Mouse (Mus musculus) ovary, postnatal 36 days (tissue): ENCODE measurements around the gene Hmmr.
"Not testable (repeated sequence)": the region's sequence is repeated elsewhere in the genome, so short reads cannot be mapped to it uniquely, and the experiment has no call there.

Experiments
- DNase-seq: peaks from one replicate; pipeline ENCODE4 v3.0.0; 2022; ENCODE audit warnings: low spot score, mixed read lengths

Hmmr gene

DNA sequence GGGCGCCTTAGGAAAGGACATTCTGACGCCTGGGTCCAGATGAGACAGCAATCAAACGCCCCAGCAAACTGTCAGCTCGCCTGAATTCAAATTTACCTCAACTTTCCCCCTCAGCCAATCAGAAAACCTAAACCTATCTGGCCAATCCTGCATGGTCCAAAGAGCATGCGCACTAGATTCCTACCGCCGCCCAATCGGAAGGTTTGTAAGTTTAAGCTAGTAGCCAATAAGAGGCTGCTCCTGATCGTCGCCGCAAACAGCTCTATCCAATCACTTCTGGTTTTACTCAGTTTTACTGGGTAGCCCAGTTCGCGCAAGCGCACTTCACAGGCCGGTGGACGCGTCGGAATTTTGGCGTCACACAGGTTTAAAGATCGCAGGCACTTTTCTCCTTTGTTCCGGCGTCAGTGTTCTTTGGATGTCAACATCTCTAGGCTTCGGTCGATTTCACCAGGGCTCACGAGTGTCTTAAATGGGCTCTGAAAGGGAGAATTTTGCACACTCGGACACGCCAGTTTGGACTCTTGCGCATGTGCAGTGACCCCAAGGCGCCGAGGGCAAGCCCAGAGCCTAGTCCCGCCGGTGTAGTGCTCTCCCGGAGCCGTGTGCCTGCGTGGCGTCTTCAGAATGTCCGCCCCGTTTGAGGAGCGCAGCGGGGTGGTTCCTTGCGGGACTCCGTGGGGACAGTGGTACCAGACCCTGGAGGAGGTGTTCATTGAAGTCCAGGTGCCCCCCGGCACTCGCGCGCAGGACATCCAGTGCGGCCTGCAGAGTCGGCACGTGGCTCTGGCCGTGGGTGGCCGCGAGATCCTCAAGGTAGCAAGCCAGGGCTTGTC lies at the start of gene Hmmr, which contains the start of gene Nudcd2:
Hmmr (minus strand) TSS at position 84 of the 836 bp plus-strand sequence.
Nudcd2 (plus strand) TSS at position 329 of the 836 bp plus-strand sequence.
- DNase-seq = peak; percentile 85

DNA sequence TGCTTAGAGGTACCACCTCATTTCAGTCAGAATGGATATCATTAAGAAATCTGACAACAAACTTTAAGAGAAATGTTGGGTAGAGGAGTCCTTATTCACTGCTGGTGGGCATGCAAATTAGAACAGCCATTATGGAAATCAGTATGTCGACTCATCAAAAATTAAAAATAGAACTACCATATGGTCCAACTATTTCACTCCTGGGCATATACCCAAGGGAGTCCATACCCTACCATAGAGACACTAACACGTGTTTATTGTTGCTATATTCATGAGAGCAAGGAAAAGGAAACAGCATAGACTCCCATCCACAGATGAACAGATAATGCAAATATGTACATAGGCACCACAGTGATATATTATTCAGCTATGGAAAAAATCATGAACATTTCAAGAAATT lies 48.6 kb upstream of the Hmmr start:
- no peak for DNase-seq

DNA sequence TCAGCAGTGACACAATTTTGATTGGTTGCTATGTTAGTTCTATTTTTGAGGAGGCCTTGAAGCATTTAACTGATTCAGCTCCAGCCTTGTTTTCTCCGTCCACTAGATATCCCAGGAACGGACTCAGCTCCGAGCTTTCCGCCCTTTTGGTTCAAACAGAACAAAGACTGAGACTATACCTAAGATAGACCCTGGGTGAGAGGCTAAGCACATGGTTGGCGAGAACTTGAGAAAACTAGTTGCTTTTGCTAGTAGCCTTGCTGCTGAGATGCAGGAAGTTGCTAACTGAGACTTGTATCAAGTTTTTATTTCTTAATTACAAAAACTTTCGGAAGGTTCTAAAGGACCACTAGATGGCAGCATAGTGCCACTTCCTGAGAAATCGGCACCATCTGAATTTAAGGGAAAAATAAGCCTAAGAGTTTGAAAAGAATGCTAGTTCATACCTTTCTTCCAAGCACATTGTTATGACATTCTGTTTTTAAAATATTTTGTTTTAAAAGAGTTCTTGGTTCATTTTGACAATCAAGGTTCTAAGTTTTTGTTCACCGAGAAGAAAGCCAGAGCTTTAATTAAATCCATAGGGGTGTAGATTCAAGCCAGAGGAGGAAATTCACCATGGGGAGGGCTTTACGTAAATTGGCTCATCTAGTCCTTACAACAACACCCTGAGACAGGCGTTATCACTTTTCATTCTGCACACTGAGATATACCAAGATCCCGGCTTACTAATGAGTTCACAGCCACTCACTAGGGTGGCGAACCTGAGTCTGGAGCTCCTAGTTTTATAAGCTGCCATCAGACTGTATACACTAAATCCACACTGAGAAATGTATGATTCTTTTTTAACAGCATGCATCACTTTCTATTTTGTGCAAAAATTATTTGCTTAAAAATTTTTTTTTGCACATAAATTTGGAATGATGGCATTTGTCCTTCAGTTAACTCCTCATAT lies 42.4 kb upstream of the Hmmr start:
- DNase-seq = no peak

DNA sequence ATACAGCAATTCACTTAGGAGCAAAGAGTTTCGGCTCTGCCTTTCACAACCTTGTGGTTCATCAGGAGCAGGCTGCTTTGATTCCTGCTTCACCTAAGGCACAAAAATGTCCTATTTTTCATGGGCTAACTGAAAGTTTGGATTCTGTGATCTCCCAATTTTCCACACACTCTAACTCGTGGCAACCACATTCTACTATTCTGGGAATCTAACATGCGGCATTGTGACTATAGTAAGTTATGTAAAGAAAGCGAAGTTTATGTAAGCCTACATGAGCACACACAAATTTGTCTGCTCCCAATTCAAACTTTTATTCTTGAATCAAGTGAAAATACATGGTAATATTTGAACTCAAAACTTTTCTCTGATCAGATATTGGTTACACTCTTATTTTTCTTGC lies 31.5 kb upstream of the Hmmr start:
- no peak for DNase-seq

DNA sequence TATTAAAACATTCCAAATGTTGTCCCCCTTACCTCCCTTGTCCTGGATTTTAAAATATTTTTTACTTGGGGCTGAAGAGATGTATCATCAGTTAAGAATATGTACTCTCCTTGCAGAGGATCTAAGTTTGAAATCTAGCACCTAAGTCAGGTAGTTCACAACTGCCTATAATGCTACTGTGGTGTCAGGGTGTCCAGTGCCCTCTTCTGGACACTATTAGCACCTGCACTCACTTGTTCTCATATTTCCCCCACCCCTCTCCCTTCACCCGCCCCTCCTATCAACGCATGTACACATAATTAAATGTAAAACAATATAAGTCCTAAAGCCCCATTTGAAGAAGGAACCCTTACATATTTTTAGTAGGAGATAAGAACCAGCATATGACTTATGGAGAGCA lies 30.2 kb upstream of the Hmmr start:
- DNase-seq = no peak

DNA sequence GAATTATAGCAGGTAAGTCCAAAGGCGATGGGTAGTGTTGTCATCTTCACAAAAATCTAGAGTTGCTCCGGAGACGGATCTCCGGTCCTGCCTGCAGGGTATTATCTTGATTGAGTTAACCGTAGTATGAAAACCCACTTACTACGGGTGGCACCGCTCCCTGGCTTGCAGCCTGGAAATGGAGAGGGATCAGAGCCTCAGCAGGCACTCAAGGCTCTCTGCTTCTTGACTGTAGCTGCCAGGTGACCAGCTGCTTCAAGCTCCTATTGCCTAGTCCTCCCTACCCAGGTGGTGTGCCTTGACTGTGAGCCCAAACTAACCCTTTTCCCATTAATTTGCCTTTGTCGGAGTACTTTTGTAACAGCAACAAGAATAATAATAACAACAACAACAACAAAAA lies 26.7 kb upstream of the Hmmr start:
- DNase-seq = no peak

DNA sequence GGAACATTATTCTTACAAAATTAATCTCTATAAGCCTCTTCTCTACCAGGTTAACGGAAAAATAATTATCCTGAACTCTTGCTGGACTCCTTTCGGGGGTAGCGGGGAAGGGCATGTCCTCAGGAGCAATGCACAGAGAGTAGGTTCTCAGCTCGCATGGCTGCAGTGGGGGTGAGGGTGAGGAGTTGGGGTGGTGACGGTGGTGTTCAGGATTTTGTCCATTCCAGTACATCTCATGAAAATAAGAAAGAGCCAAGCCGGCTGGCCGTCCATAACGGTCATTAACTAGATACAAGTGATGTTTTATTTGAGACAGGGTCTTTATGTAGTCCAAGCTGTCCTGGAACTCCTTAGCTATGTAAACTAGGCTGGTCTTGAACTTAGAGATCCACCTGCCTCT lies 22.7 kb upstream of the Hmmr start:
- DNase-seq = no peak

DNA sequence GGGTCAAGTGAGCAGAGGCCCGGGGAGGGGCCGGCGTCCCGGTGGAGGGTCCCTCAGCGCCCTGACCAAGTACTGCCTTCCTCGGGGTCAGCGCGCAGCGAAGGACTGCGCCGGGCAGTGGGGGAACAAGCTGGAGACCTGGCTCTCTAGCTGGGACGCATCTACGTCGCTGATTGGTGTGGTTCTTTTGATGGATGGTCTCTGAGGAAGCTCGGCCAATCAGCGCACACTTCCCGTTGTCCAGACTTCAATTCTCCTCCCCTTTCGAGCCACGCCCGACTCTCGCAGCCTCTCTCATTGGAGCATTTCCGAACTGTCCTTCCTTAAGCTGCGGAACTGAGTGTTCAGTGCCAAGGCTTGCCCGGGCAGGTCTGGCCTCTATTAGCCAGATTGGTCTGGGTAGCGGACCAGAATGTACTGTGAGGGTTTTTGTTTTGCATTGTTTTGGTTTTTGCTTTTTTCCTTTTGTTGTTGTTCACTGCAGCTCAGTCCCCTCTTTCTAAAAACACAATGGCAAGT lies 21.9 kb upstream of the Hmmr start, which contains the start of gene Ccng1:
Ccng1 (minus strand) TSS at position 203 of the 519 bp plus-strand sequence.
- DNase-seq = peak; percentile 87

DNA sequence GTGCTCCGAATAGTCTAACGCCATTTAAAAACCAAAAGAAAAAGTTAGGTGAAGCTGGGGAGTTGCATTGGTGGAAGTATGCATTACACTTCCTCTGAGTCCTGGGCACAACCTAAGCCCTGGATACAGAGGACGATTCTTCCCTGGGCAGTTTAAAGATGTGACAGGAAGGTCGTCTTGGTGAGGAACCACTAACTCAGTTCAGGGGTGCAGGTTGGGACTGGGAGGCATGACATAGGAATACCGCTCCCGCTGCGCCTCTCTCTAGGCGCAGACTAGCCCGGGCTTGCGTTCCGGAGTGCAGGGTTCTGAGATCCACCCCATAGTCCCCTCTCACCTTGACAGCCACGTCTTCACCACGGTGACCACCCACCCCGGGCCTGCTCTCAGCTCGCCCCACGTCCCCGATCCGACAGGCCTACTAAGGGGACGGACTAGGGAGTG lies 21.5 kb upstream of the Hmmr start:
- DNase-seq = no peak

DNA sequence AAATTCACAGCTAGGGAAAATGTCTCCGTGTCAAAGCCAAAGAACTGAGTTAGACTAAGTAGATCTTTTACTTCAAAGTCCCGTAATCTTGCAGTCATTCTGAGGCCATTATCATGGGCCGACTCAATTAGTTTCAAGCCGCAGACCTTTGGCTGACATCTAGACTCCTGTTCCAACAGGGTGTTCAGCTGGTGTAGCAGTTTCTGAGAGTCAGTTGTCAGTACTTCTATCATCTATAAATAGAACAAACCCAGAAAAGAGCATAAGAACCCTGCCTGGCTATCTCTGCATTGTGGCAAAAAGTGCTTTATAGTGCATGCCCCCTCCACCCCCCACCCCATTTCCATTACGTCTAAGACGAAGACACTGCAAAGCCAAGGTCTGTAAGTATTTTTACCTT lies 20.6 kb upstream of the Hmmr start:
- no peak for DNase-seq

DNA sequence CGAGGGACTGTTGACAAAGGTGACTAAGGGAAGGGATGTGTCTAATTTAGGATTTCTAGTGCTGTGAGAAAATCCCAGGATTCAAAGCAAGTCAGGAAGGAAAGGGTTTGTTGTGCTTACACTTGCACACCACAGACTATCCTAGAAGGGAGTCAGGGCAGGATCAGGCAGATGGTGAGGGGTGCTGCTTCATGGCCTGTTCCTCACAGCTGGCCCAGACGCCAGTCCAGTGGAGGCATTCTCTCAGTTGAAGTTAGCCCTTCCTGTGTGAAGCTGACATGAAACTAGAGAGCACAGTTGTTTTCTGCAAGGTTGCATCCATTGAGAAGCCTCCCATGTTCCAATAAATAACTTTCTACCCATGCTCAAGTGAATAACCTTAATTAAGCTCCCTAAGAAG lies 14.5 kb upstream of the Hmmr start:
- DNase-seq = no peak

DNA sequence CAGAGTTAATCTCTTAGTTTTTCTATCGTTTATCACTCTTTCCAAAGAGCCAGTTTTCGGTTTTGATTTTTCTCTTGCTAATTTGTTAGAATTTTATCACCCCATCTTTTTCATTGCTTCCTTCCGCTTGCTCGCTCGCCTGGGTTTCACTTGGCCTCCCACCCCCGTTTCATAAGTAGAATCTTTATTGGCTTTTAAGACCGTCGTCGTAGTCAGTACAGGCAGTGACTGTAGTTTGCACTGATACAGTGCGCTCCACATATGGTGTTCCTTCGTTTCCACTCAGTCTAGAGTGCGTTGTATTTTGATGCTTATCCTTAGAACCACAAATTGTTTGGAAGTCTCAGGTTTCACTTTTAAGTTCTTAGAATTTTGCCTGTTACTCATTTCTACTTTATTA lies 13.1 kb upstream of the Hmmr start:
- DNase-seq = no peak

DNA sequence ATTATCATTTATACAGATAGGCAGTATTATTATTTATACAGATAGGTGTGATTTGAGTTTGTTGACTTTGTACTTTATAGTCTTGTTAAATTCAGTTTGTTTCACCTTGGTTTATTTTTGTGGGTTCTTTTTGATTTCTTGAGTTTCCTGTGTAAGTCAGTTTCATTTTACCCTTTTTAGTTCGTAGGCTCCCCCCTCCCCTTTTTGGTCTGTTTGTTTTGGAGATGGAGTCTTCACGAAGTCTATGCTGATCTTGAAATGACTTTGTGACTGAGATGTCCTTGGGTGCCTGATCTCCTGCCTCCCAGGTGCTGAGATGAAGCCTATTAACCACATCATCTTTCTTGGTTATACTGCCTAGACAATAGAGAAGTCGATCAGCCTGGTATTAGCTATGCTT lies 11.1 kb upstream of the Hmmr start:
- no peak for DNase-seq

DNA sequence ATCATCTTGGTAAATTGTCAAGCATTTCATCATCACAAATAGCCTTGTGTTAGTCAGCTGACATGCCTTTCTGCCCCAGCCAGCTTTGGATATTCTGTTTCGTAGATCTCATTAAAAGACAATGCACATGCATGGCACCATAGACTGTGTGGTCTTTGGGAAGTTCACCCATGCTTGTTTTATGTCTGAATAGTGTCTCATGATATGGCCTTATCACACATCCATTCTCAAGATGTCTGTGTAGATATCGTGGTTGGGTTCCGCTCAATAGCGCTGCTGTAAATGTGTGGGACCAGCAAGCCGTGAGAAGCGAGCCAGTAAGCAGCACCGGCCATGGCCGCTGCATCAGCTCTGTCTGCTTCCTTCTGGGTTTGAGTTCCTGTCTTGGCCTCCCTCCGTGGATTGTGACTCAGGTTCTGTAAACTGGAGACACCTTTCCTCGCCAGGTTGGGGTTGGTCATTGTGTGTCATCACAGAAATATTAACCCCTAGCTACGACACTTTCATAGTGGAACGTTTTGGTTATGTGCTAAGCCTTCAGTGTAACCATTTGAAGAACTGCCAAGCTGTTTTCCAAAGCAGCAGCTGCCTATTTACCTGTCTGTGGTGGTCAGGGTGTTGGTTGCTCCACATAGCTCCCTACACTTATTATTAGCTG lies 8.5 kb upstream of the Hmmr start:
- no peak for DNase-seq

DNA sequence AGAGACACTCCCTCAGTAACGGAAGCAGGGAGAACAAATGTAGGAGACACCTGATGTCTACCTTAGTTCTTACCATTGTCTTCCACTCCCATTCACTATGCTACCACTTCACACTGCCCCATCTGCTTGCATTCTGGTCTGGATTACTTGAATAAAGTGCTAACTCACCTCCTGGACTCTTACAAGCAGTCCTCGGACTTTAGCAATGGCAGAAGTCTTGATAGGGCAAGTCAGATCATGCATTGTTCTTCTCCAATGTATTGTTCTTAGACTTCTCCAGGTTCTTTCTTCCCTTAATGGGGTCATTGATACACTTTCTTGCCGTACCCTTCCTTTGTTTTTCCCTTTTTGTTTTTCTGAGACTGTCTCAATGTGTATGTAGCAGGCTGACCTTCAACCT lies 4.1 kb upstream of the Hmmr start:
- DNase-seq = no peak

DNA sequence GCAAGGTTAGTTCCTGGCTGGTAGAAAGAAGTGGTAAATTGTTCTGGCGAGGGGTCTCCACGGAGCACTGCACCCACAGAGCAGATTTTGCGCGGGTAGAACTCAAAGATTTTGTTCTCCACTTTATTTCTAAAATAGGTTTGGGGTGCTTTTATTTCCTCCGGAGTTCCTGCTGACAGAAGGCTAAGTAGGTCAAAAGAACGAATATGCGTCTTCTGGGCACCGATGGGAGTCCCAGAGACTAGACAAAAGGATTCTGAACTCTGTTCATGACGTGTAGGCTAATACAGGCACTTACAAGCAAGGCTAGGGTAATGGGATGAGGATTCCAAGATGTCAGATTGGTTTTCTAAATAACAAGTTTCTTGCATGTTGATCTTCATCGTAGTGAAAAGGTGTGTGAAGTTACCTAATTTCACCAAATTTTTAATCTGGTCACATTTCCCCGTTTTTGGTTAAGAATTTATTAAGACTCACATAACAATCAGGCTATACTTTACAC lies 1.1 kb upstream of the Hmmr start:
- DNase-seq = no peak

DNA sequence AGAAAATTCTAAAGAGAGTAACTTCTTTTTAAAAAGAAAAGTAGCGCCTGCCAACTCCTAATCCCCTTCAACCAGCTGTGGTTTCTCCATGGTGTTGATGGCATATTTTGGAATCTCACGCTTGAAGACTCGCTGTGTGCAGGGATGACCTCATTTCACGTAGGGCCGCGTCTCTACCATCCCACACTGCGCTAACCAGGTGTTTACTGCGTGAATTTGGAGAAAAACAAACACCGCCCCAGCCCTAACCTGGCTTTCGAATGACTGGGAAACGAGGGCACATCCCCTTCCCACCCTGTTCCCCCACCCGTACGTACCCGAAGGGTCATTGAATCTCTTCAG lies 254 bp downstream of the Hmmr start:
- DNase-seq = no peak

DNA sequence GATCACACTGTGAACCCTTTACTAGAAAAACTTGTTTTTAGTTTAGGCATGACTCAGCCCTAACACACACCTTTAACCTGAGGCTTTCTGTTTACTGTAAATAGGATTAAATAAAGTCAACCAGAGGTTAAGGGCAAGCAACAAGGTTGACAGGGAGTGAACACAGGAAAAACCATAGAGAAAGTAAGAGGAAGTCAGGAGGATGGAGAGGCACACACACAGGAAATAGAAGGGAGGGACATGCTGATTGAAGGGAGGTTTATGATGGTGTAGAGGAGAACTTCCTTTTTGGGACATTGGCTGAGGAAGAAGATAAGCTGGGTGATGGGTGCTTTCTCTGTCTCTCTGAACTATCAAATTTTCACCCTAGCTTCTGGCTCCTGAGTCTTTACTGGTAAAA lies 14.9 kb downstream of the Hmmr start:
- no peak for DNase-seq

DNA sequence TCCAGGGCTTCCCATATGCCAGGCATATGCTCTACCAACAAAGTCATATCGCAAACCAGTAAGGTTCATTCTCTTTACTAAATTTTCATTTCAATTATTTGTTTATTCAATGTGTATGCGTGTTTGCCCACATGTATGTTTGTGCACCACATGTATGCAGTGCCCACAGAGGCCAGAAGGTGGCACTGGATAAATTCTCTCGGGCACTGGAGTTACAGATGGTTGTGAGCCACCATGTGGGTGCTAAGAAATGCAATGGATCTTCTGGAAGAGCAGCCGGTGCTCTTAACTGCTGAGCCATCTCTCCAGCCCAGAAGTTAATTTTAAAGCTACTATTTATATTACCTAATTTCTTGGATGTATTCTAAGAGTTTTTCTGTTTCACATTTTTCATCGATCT lies 17.7 kb downstream of the Hmmr start:
- no peak for DNase-seq

DNA sequence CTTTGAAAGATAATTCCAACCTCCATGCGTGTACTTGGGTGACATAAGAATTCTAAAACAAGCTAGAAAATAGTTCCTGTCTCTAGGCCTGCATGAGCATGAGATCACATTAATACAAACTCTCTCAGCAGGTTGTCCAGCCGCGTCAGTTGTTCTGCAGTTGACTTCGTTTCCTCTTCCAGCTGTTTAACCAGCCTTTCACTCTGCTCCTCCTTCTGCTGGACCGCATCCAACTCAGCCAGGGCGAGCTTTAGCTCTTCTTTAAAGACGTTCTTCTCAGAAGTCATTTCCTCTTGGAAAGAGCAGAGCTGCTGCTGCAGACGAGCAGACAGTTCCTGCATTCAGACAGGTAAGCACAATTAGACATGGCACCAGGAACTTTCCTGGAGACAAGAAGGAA lies 19.4 kb downstream of the Hmmr start:
- peak; percentile 14 for DNase-seq

DNA sequence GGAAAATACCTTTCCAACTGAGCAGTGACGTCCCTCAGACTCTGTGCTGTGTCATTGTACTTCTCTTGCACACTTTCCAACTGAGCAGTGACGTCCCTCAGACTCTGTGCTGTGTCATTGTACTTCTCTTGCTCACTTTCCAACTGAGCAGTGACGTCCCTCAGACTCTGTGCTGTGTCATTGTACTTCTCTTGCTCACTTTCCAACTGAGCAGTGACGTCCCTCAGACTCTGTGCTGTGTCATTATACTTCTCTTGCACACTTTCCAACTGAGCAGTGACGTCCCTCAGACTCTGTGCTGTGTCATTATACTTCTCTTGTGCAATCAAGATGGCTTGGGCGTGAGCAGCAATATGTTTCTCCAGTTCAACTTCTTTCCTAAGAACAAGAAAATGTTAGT lies 23.3 kb downstream of the Hmmr start:
- DNase-seq = not testable (repeated sequence)

DNA sequence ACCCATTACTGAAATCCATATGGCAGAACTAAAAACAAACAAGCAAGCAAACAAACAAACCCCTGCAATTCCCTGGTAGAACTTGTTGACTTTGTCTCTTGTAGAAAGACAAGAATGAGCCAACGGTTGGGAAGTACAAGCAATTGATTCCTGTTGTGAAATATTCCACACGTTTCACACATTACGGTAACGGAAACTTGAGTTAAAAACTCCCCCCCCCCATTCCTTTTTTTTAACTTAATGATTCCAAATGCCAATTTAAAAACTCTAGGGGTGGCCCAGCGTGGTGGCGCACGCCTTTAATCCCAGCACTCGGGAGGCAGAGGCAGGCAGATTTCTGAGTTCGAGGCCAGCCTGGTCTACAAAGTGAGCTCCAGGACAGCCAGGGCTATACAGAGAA lies 38.1 kb downstream of the Hmmr start, which contains the start of gene Mat2b:
Mat2b (minus strand) TSS at position 101 of the 400 bp plus-strand sequence.
- no peak for DNase-seq
